Mouse (Mus musculus) kidney, adult 11 months (tissue): ENCODE data around the gene Lrp2.
"Not testable (repeated sequence)": the region's sequence is repeated elsewhere in the genome, so short reads cannot be mapped to it uniquely, and the experiment has no call there.

Experiments used
- DNase-seq: peaks from one replicate; pipeline ENCODE4 v3.0.0; 2022

Gene Lrp2

DNA sequence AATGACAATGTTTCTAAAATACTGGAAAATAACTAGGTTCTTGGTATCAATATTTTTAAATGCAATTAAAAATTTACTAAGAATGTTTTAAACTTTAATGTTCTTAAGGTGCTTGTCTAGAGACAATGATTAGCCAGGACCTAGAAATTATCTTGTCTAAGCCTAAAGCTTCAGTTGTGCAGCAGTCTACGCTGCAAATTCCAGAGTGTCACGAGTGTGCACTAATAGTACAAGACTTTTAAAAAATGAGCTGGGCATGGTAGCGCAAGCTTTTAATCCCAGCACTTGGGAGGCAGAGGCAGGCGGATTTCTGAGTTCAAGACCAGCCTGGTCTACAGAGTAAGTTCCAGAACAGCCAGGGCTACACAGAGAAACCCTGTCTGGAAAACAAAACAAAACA, 3.8 kb downstream of the Lrp2 start:
- DNase-seq, result not testable (repeated sequence)

DNA sequence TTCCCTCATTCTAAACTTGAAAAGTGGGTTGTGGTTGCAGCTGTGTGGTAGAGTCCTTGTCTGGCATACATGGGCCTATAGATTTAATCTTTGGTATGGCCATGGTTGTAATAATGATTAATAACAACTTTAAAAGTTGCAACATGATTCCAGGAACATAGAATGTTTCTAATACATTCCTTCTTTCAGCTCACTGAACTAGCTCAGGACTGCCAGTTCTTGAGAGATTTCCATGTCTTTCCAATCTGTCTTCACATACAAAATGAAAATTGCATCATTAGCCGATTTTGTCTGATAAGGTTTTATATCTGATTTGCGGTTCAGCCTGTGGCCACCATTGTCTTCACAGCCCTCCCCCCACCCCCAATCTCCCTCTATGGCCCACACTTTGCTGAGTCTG, 5.8 kb downstream of the Lrp2 start:
- no peak for DNase-seq

- no peak for DNase-seq
These were observed 7.7 kb downstream of the Lrp2 start for GRCm38 (mm10) chr2:69578206-69578605.

GRCm38 (mm10) chr2:69576531-69576930, 9.3 kb downstream of the Lrp2 start:
- DNase-seq, result no peak

- DNase-seq, result no peak
These were observed 10.9 kb downstream of the Lrp2 start for GRCm38 (mm10) chr2:69574934-69575333.

- DNase-seq, result no peak
These were observed 11.6 kb downstream of the Lrp2 start for GRCm38 (mm10) chr2:69574261-69574660.

DNA sequence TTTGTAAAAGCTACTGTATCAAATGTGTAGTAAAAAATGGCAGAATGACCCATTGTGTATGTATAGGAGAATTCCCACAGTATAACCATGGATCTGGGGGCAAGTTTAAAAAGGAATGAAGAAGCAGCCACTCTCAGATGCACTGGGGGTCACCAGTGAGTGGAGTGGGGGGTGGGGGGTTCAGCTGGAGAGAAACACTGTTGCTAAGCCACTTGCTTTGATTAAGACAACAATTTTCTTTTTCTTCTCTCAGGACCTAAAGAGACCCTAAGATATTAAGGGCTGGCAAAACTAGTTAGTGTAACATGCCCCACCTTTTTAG, 12.2 kb downstream of the Lrp2 start:
- no peak for DNase-seq

GRCm38 (mm10) chr2:69573038-69573732, 12.7 kb downstream of the Lrp2 start:
- DNase-seq, result no peak

DNA sequence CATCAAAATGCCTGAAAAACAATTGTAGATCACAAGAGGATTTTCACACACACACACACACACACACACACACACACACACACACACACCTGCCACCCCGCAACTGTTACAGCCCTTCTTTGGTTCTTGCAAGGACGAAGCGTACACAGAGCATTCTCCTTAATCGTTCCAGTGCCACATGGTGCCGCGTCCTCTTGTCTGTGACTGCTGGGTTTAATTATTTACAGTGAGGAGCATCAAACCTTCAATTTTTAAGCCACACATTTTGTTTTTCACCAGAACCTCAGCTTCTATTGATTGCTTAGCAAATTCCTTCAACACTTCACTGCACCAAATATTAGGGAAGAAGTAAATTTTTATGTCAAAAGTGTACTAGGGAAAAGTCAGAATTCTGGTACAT, 15.3 kb downstream of the Lrp2 start:
- DNase-seq, result peak; percentile 61

DNA sequence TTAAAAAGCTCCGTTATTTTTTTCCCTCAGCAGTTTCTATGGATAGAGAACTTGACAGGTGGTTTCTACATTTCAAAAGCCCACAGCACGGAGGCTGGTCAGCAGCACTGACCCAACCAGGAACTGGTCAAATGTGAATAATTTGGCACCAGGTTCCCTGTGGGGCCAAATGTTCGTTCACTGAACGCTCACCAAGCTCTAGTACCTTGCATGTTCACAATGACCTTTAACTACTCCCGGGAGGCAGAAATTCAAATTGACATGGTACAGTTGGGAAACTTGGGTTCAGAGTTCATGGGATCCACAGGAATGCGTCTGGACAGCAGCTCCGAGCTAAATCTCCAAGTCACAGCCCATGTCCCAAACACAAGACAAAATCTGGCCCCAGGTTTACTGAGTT, 19.6 kb downstream of the Lrp2 start:
- DNase-seq, result peak; percentile 86

DNA sequence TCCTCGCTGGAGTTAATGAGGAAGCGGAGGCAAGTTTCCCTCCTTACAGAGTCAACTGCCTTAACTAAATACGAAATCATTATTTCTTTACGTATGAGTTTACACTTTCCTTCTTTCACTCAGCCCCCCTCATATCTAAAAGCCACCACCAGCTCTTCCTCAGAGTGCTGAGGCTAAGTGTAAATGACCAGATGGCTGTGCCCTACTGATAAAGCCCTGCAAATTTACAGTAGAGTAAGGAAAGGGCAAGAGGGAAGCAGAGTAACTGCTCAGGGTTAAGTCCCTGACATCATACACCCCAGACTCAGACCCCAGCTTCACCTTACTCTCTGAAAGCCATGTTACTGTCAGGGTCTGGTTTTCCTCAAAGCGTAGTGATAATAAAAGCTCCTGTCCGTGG, 22.4 kb downstream of the Lrp2 start:
- no peak for DNase-seq

- no peak for DNase-seq
These were observed 23.1 kb downstream of the Lrp2 start for GRCm38 (mm10) chr2:69562761-69563160.

DNA sequence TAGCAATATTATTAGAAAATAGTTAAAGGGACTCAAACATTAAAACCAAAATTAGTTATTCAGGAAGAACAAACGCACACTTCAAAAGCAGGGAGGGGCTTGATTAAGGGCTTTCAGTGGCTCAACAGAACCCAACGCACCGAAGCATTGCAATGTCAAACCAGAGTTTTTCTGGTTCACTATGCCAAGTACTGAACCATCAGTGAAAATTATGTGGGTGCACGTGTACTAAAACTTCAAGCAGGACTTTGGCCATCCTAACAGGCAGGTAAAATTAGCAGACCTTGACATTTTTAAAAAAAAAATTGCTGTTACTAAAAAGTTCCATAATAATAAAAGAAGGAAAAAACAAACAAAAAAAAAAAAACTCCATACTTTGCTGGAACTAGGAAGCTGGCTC, 25.6 kb downstream of the Lrp2 start:
- no peak for DNase-seq

DNA sequence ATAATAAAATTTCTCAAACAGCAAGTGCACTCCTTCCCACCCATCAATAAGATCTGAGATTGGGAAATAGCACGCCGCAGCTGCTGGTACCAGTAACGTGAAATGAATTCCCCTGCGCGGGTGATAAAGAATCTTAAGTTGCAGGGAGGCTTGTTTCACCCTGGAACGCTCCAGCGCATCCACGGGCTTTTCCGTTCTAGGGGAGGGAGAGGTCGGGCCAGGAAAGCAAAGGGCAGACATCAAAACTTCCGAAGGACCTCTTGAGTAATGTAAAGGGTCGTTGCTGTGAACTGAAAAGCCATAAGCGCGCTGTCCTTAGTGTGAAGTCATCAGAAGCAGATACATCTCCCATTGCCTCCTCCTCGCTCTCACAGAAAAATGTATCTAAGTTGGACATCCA, 26.5 kb downstream of the Lrp2 start:
- no peak for DNase-seq

DNA sequence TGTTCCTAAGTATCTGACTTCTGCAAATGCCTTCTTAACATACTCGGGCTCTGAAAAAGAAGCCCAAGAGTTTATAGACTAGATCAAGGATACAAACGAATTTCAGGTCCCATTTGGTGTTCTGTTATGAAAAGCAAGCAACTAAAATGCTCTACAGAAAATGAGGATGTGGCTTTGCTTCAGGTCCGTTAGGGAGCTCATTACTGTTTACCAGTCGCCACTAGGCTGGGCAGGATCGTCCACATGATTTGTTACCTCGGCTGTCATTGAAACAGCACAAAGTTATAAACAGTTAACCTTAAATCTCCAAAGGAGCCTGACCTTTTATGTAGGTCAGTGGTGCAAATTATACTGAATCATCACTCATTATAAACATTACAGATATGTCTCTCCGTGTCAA, 29.2 kb downstream of the Lrp2 start:
- no peak for DNase-seq

GRCm38 (mm10) chr2:69551639-69552038, 34.2 kb downstream of the Lrp2 start:
- DNase-seq, result no peak

DNA sequence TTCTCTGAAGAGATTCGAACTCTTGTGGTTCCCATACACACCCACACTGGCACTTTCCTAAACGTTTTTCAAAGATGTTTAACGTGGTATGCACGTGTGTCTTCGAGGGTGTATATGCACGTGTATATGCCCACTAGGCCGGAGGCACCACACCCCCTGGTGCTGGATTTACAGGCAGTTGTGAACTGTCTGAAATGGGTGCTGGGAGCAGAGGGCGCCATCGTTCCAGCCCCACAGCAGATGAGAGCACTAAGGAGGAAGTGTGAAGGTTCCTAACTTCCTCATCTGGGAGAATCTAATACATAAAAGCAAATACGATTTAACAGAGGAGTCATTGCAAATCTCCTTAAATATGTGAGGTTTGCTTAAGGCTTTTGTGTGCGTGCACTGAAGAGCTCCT, 39.0 kb downstream of the Lrp2 start:
- DNase-seq, result no peak

- DNase-seq, result no peak
These were observed 49.8 kb downstream of the Lrp2 start for GRCm38 (mm10) chr2:69536018-69536417.

DNA sequence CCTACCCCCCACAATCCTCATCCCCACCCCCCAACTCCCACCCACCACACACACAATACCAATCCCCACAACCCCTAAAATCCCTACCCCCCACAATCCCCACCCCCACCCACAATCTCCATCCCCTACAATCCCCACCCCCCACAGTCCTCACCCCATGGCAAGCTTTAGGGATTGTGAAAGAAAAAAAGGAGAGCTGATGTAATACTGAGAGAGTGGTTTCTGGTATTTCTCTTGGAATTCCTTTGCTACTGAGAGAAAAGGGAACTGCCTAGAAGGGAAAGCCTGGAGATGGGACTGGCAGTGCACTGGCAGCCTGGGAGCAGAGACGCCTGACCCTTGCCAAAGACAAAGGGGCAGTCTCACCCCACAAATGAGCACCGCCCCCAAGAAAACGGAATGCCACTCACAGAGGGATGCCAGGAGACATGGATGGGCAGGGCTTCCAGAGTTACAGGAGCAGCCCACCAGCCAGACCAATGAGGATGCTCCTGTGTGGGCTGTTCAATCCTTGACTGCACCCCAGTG, 54.3 kb downstream of the Lrp2 start:
- DNase-seq, result no peak

- DNase-seq, result no peak
These were observed 55.0 kb downstream of the Lrp2 start for GRCm38 (mm10) chr2:69530691-69531527.

DNA sequence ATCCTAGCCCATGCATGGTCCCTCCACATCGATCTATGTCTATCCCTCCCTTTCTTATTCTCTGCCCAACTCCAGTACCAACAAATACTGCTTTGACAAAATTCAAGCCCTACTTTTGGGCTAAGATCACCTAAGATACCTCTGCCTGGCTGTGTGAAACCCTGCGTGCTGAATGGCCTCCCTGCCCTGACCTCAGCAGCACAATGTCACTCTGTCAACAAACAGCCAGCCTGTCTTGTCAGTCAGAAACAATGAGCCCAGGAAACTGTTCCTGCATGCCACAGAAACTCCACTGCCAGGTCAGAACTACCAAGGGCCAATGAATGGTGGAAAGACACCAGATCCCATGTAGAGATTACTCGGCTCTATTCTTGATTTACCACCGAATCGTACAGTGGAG, 55.7 kb downstream of the Lrp2 start:
- no peak for DNase-seq

DNA sequence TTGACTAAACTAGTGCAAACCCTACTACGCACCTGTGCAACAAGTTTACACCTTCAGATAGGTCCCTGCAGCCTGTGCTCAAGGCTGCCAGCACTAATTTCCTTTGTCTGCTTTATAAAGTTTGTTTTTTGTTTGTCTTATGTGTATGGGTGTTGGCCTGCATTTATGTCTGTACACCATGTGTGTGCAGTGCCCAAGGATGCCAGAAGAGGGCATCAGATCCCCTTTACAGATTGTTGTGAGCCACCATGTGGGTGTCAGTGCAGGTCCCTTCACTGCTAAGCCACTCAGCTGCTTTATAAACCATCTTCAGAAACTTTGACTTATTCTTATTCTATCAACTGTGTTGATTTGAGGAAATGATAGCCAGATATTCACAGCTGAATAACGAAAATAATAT, 65.6 kb downstream of the Lrp2 start:
- no peak for DNase-seq

- DNase-seq, result no peak
These were observed 67.6 kb downstream of the Lrp2 start for GRCm38 (mm10) chr2:69518307-69518706.

GRCm38 (mm10) chr2:69511766-69512165, 74.1 kb downstream of the Lrp2 start:
- DNase-seq, result no peak

DNA sequence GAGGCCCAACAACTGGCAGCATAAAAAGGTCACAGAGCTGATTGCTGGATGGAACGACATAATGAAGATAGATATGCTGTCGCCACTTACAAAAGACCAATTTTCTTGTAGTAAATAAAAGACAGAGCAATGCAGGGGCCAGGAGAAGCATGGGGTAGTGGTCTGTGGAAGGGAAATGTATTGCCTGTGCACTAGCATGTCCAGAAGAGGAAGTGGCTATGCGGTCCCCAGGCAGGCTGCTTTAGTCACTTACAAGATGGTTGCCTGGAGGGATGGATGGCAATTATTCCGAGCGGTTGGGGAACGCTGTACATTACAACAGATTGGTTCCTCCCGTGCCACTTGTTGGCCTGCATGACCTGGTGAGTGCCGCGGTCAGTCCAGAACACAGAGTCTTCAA, 85.5 kb downstream of the Lrp2 start:
- no peak for DNase-seq
